Mouse (Mus musculus) 3T3-L1 (cell line): Measurements from ENCODE around the gene Cbarp.

Experiments used
- DNase-seq: peaks from one replicate; pipeline ENCODE4 v3.0.0-alpha.2; 2015; ENCODE audit warnings: low read depth, low spot score

Gene Cbarp

GRCm38 (mm10) chr10:80098630-80099029 lies 42.0 kb downstream of the Cbarp start:
- no peak for DNase-seq

DNA sequence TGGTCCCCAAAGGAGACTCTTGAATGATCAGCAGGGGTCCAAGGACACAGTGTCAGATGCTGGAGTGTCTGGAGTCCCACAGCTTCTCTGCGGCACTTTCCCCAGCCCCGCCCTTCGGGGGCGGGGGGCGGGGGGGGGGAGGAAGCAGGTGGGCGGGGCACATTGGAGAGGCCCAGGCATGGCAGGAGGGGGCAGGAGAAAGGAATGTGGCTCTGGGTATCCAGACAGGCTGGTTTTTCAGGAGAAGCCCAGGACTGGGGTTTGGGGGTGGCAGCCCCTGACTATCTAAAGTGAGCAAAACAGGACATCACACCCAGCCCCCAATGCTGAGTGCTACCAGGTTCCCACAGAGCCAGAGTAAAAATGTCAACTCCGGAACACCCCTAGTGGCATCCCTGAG lies 43.4 kb downstream of the Cbarp start:
- DNase-seq: no peak

- DNase-seq: no peak
These were observed 45.1 kb downstream of the Cbarp start for GRCm38 (mm10) chr10:80095547-80095946.

DNA sequence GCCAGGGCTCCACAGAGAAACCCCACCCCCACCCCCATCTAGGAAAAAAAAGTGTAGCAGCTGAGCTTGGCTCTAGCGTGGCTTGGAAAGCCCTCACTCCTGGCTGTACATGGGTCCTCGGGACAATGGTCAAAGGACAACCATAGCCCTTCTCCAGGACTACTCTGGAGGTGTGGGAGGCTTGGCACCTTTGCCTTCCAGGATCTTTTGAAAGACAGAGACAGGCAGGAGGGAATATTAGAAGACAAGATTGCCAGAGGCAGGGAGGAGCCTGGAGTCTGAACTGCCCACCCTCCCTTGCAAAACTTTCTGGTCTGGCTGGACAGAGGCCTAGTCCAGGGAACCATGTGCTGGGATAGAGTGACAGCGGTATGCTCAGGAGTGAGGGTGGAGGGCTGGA lies 46.0 kb downstream of the Cbarp start:
- no peak for DNase-seq

- no peak for DNase-seq
These were observed 46.5 kb downstream of the Cbarp start for GRCm38 (mm10) chr10:80094085-80094484.

DNA sequence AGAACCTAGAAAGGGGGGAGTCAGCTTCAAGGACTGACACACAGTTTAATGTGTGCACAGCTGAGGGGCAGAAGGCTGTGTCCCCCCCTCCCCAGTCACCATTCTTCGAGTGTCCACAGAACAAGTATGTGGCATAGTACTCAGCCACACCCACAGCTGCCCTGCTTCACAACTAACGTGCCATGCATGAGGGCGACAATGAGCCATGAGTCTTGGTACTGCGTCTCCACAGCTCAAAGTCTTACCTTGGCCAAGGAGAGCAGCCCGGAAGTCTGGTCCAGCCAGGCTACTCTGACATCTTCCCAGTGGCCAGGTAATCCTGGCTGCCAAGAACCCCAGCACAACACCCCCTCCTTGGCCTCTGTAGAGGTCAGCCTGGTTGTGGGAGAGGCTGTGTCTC lies 47.9 kb downstream of the Cbarp start:
- DNase-seq: no peak

GRCm38 (mm10) chr10:80091527-80091926 lies 49.1 kb downstream of the Cbarp start:
- no peak for DNase-seq

DNA sequence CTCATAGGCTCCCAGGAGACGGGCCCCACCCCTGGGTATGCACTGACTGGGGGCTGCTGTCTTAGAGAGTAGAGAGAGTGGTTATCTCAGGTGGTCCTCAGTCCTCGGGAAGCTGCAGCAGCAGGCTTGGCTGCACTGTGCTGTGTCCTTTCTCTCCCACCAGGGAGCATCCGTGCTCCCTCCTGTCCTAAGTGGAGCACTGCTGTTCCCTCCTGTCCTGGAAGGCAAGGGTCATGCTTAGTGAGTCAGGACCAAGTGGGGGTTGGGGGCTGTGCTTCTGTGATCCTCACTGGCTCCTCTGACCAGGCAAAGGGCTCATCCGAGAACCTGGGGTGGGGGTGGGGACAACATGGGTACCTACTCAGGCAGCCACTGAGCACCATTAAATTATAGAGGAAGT lies 51.5 kb downstream of the Cbarp start:
- DNase-seq: no peak

- DNase-seq: no peak
These were observed 53.2 kb downstream of the Cbarp start for GRCm38 (mm10) chr10:80087483-80087882.

DNA sequence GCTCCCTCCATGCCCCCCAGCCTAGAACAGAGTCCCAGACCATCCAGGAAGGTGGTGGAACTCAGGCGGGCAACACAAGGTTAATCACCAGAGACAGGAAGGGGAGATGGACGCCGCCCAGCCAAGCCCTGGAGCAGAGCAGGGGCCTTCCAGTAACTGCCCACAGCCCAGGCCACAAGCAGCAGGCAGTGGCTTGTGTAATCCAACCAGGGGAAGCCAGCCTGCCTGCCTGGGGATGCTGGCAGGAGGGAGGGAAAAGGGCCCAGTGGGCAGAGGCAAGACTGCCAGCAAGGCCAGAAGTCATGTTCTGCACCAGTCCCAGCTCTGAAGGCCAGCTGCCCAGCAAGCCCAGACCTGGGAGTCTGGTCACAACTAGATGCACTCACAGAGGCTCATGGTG lies 53.8 kb downstream of the Cbarp start:
- no peak for DNase-seq

DNA sequence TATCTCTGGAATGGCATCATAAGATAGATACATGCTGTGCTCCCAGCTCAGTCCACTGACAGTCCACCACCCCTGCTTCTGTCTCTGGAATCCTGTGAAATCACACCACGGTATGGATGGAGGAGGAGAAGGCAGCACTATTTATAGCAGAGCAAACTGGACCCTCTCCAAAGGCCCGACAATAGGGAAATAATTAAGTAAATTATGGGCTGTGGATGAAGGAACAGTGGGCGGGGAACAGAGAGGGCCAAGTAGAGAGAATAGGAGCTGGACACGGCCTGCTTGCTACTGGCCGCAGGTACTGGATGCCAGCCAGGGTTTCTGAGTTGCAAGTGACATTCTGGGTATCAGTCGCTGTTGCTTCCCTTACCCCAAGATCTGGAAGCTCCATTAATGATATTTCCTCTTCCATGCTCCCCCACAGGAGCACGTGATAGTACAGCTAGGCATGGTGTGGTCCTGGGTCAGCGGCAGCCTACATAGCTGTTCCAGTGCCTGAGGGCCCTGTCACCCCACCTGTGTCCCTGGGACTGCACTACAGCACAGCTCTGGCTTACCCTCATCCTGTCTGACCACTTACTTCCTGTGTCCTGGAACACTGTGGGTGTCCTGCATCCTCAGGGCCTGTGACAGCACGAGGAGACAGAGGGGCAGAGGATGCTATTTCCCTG lies 55.7 kb downstream of the Cbarp start:
- DNase-seq: no peak

GRCm38 (mm10) chr10:80081075-80081474 lies 59.6 kb downstream of the Cbarp start:
- no peak for DNase-seq
